Mouse (Mus musculus) G1E (cell line): Measurements from ENCODE around the gene Kctd15. TPM values are rescaled to one million over a fixed set of nuclear protein-coding genes. Genes with fewer than 3 reads are reported as not detected.

Experiments used
- ATAC-seq: 2 replicates; pipeline ENCODE4 v1.8.0; 2016; ENCODE audit warnings: mild to moderate bottlenecking; ENCODE audit not compliant: insufficient number of reproducible peaks, poor library complexity, low FRiP score, severe bottlenecking; ENCODE audit errors: extremely low read depth
- DNase-seq: peaks from one replicate; pipeline ENCODE4 v3.0.0; 2012; ENCODE audit warnings: low spot score
- H3K27me3 ChIP-seq: 2 replicates; pipeline ENCODE4 v1.6.1; 2012; ENCODE audit warnings: mild to moderate bottlenecking, low read length, inconsistent platforms; ENCODE audit not compliant: insufficient read depth
- H3K36me3 ChIP-seq: replicated peaks from 2 replicates; pipeline ENCODE3; 2012; ENCODE audit warnings: mild to moderate bottlenecking, inconsistent platforms
- H3K4me1 ChIP-seq: 2 replicates; pipeline ENCODE4 v1.6.1; 2012; ENCODE audit warnings: low read depth, low read length, inconsistent platforms, mixed read lengths; ENCODE audit not compliant: insufficient read depth
- H3K4me3 ChIP-seq: 2 replicates; pipeline ENCODE4 v1.5.1; 2012; ENCODE audit warnings: low read depth, mild to moderate bottlenecking, inconsistent platforms, low read length, moderate library complexity, mixed read lengths
- H3K9me3 ChIP-seq: replicated peaks from 2 replicates; pipeline ENCODE4 v1.6.1; 2012; ENCODE audit warnings: inconsistent platforms
- CTCF ChIP-seq: IDR thresholded peaks from 2 replicates; pipeline ENCODE4 v1.5.1; 2012; ENCODE audit warnings: low read depth, low read length, inconsistent platforms, mixed read lengths
- GATA1 ChIP-seq: IDR thresholded peaks from 2 replicates; pipeline ENCODE4 v1.6.1; 2012; ENCODE audit warnings: borderline replicate concordance, low read length, inconsistent platforms, mixed read lengths
- GATA2 ChIP-seq: IDR thresholded peaks from 2 replicates; pipeline ENCODE4 v1.6.1; 2012; ENCODE audit warnings: low read depth, low read length, inconsistent platforms, borderline replicate concordance
- POLR2AphosphoS5 ChIP-seq: IDR thresholded peaks from 2 replicates; pipeline ENCODE4 v1.6.1; 2012; ENCODE audit warnings: low read depth, low read length, inconsistent platforms; ENCODE audit not compliant: insufficient replicate concordance
- TAL1 ChIP-seq: conservative IDR thresholded peaks from 2 replicates; pipeline ENCODE4 v1.6.1; 2012; ENCODE audit warnings: low read depth, low read length, inconsistent platforms, mixed read lengths
- polyA plus RNA-seq: library from polyadenylated mRNA; stranded (reverse); fragments of >175 nt; gene quantifications from 2 replicates; pipeline ENCODE4 v1.2.3, GENCODE M21; 2012
- total RNA-seq, 2 experiments: library from RNA; stranded (forward) in 1 of 2; stranded (reverse) in 1 of 2; fragments of 200-1000 nt in 1 of 2; fragments of >200 nt in 1 of 2; fragmentation: Nextera tagmentation in 1 of 2; gene quantifications; 2 replicates each; pipeline ENCODE4 v1.2.3; 2014 to 2017

Kctd15 gene
- not detected in 2 replicates for total RNA-seq (2014; fragmentation: Nextera tagmentation)
- total RNA-seq (2017), result 0.06 and 0.11 TPM in 2 replicates
- not detected in 2 replicates for polyA plus RNA-seq

DNA sequence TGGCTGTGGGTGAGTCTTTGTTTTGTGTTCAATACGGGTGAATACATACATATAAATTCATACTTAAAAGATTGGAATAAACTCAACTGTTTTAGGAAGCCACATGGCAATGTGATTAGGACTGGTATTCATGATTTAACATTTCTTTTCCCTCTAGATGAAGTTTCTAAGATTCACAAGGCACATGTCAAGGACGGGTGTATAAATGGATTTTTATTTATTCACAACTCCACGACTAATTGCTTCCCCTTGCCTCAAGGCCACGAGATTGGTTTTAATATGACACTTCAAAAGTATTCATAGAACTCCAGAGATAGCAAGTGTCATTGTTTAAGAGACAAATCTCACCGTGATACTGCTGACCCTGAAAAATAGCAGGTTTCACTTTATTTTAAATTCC is at the start of gene Kctd15:
Gene Kctd15 (minus strand): TSS at position 101 of the 400 bp plus-strand sequence.
- no peaks in the 10 kb centered on the region for H3K4me1 ChIP-seq
- no peak within 1 kb of the TSS; the same call in 1 of the 2 replicates for H3K4me3 ChIP-seq
- no peak for TF ChIP-seq CTCF
- TF ChIP-seq GATA2, result no peak
- no peak for TF ChIP-seq POLR2AphosphoS5
- no peak for TF ChIP-seq TAL1
- TF ChIP-seq GATA1, result no peak

DNA sequence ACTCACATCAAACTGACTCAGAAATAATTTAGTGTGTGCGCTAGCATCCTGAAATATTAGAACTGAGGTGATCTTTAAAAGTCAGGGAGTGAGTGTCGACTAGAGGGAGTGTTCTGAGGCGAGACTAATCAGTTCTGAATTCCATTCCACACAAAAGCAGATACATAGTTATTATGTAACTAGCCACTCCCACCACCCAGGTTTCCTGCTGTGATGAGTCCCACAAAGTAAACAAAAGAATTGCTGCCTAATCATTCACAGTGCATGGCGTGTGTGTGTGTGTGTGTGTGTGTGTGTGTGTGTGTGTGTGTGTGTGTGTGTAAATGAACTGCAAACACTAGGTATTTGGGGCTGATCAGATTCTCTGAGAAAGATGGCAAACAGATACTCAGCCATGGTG is 47.9 kb upstream of the Kctd15 start:
- H3K4me3 ChIP-seq, result no peak overlapping the region
- no peaks in the 10 kb centered on the region for H3K27me3 ChIP-seq
- no peaks in the 10 kb centered on the region for H3K4me1 ChIP-seq
- ATAC-seq (no peak), DNase-seq (no peak)
- TF ChIP-seq POLR2AphosphoS5 (no peak), GATA2 (no peak), GATA1 (no peak), TAL1 (no peak), CTCF (no peak)
- H3K9me3 ChIP-seq, result peaks cover 78% of the 10 kb centered on the region
- no peaks in the 10 kb centered on the region for H3K36me3 ChIP-seq

More for the DNA sequence above, at the start of gene Kctd15:
- Histone ChIP-seq H3K27me3 (no peaks in the 10 kb centered on the region), H3K9me3 (peaks cover 78% of the 10 kb centered on the region), H3K36me3 (no peaks in the 10 kb centered on the region)
- ATAC-seq, result no peak
- DNase-seq, result no peak

DNA sequence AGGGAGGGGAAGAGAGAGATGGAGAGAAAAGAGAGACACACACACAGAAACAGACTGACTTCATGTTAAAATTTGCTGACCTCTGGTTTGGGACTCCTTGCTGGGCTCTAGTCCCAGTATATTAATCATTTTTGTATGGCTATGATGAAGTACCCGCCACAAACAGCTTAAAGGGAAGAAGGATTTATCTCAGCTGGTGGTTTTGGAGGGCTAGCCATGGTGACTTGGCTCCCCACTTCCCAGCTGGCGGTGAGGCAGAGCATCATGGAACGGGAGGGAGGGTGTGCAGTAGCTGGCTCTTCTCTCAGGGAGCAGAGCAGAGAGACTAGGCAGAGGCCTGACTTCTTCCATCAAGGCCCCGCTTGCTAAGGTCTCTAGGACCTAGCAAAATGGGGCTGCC is 46.9 kb upstream of the Kctd15 start:
- Histone ChIP-seq H3K4me3 (no peak overlapping the region), H3K9me3 (peaks cover 76% of the 10 kb centered on the region), H3K27me3 (no peaks in the 10 kb centered on the region), H3K36me3 (no peaks in the 10 kb centered on the region), H3K4me1 (no peaks in the 10 kb centered on the region)
- TF ChIP-seq TAL1 (no peak), POLR2AphosphoS5 (no peak), CTCF (no peak), GATA1 (no peak), GATA2 (no peak)
- DNase-seq (no peak), ATAC-seq (no peak)

DNA sequence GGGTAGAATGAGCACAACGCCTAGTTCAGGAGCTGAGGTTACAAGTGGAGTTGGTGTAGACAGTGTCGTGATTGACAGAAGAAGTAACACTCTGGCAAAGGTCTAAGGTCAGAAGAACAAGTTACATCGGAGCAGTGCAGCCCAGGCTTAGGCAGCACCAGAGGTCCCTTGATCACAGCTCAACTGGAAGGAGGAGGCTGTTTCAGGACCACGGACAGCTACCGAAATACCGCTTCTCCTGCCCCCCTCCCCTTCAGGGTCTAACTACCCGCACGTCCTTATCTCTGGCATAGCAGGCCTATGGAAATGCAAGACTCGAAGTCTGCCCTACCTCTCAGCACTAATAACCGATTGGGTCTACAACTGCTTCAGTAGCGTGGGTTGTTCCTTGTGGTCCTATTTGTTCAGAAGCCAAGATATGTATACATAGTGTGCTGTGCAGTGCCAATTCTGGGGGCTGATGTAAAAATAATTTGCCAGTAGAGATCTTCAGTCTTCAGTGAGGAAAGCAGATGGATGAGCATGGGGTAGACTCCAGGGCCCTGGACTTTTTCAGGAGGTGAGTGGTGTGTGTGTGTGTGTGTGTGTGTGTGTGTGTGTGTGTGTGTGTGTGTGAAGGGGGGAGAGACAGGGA is 46.3 kb upstream of the Kctd15 start:
- no peak overlapping the region for H3K4me3 ChIP-seq
- H3K36me3 ChIP-seq, result no peaks in the 10 kb centered on the region
- ATAC-seq (no peak), DNase-seq (no peak)
- peaks cover 75% of the 10 kb centered on the region for H3K9me3 ChIP-seq
- TF ChIP-seq TAL1, result no peak
- TF ChIP-seq POLR2AphosphoS5, result no peak
- no peak for TF ChIP-seq CTCF
- H3K27me3 ChIP-seq, result no peaks in the 10 kb centered on the region
- no peaks in the 10 kb centered on the region for H3K4me1 ChIP-seq

DNA sequence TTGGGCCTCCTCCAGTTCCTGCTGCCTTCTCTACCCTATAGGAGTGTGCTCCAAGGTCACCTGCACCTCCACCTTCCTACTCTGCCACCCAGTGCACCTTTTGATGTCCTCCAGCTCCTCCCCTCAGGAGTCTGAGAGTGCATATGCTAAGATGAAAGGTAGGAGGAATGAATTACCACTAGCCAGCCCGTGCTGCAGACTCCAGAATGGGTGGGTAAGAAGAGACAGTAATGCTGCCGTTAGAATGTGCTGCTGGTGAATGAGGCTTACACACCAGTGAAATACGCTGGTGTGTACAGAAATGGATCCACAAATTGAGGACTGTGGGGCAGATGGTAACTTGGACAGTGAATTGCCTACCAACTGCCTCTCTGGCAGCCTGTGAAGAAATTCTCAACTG is 43.4 kb upstream of the Kctd15 start:
- TF ChIP-seq GATA1 (no peak), POLR2AphosphoS5 (no peak), TAL1 (no peak), CTCF (no peak), GATA2 (no peak)
- Histone ChIP-seq H3K36me3 (no peaks in the 10 kb centered on the region), H3K4me1 (no peaks in the 10 kb centered on the region), H3K4me3 (no peak overlapping the region), H3K27me3 (no peaks in the 10 kb centered on the region), H3K9me3 (peaks cover 82% of the 10 kb centered on the region)
- DNase-seq, result no peak
- no peak for ATAC-seq

DNA sequence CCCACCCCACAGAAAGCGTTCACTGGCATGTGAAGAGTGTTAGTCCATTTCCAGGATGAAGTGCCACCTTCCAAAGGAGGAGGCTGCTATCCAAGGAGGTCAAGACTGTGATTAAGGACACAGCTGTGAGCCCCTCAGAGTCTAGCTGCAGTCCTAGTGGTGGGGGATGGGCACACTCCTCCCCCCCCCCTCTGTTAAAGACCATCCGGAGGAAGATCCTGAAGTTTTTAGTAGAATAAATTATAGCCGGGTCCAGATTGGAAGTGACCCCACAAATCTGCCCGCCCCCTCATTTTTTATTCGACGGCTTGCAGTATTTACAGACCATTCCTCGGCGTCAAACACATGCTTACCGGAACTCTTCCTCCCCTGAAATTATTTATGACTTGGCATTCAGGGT is 41.7 kb upstream of the Kctd15 start:
- Histone ChIP-seq H3K4me1 (no peaks in the 10 kb centered on the region), H3K36me3 (no peaks in the 10 kb centered on the region), H3K9me3 (peaks cover 85% of the 10 kb centered on the region), H3K27me3 (no peaks in the 10 kb centered on the region), H3K4me3 (no peak overlapping the region)
- TF ChIP-seq CTCF (no peak), GATA2 (no peak), POLR2AphosphoS5 (no peak), TAL1 (no peak), GATA1 (no peak)
- DNase-seq, result no peak
- ATAC-seq, result no peak

DNA sequence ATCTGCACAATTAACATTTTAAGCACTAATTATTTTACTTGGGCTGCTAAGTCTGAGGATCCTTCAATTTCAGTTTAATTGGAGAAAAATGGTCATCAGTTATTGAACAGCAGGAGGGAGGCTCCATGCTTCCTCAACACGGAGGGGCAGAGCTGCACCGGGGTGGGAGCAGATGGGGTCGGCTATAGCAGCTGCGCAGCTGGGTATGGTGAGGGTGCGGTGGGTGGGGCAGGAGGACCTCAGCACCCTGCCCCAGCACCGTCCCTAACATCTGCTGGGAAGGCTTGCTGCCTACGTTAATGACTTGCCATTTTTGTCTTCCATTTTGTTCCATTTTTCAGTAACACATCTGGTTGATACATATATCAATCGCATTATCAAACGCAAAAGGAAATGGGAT is 39.6 kb upstream of the Kctd15 start:
- TF ChIP-seq GATA2, result no peak
- TF ChIP-seq TAL1, result no peak
- no peak for TF ChIP-seq POLR2AphosphoS5
- TF ChIP-seq CTCF, result no peak
- no peak for TF ChIP-seq GATA1
- ATAC-seq, result no peak
- Histone ChIP-seq H3K27me3 (no peaks in the 10 kb centered on the region), H3K4me1 (no peaks in the 10 kb centered on the region), H3K9me3 (peaks cover 88% of the 10 kb centered on the region), H3K36me3 (no peaks in the 10 kb centered on the region), H3K4me3 (no peak overlapping the region)
- DNase-seq, result no peak
